In genomic region chr13:43614667-43615066, GRCm38 (mm10) we compare ENCODE assay signal across 14 mouse cellular contexts. TPM values are rescaled to one million over a fixed set of nuclear protein-coding genes. Genes with fewer than 3 reads are reported as not detected.
DNase-seq lines count a peak whose midpoint lies in the region; ATAC-seq lines count a peak whose summit lies in the region.
"Had no signal": no experiment of that assay in that cellular context is flagged by ENCODE, and none has a peak within 500 bp of the region (broad histone marks: within the 10 kb centered on the region; RNA-seq: fewer than 3 reads in every experiment).

No protein-coding gene starts in this region.

- no peak overlapping the region for H3K27ac ChIP-seq in heart, embryonic 14.5 days (replicated peaks in 1 of 2; ENCODE audit: control insufficient read depth in 1 of 2, insufficient read depth in 1 of 2, low read depth in 2 of 2, low read length in 2 of 2)
- H3K27ac ChIP-seq in midbrain, embryonic 13.5 days, result no peak overlapping the region
- no peak overlapping the region for H3K27ac ChIP-seq in midbrain, embryonic 11.5 days (ENCODE audit: low read depth, low read length)
- peak overlapping the region; percentile 88; the same call in 1 of the 2 replicates for H3K27ac ChIP-seq in hindbrain, embryonic 13.5 days
- 0 out of 2 replicates have a peak overlapping the region, but pooled peaks have one; percentile 78 for H3K27ac ChIP-seq in neural tube, embryonic 15.5 days (replicated peaks)

- H3K9ac ChIP-seq in heart, embryonic 14.5 days (ENCODE audit: low read length), result no peak overlapping the region
- no peak overlapping the region for H3K9ac ChIP-seq in midbrain, embryonic 13.5 days (replicated peaks)
- H3K9ac ChIP-seq in midbrain, embryonic 11.5 days (ENCODE audit: low read length), result no peak overlapping the region
- no peak overlapping the region; the same call in 1 of the 2 replicates for H3K9ac ChIP-seq in hindbrain, embryonic 13.5 days
- no peak overlapping the region for H3K9ac ChIP-seq in neural tube, embryonic 15.5 days (replicated peaks)

- H3K4me1 ChIP-seq in heart, embryonic 14.5 days (ENCODE audit: control insufficient read depth in 2 of 2, insufficient read depth in 2 of 2, low read length in 2 of 2), result peaks cover 8 to 19% of the 10 kb centered on the region in 2 experiments
- peaks cover 24% of the 10 kb centered on the region for H3K4me1 ChIP-seq in midbrain, embryonic 13.5 days (replicated peaks)
- peaks cover 9% of the 10 kb centered on the region; the same call in 1 of the 2 replicates for H3K4me1 ChIP-seq in midbrain, embryonic 11.5 days (ENCODE audit: control insufficient read depth, insufficient read depth, low read length)
- H3K4me1 ChIP-seq in hindbrain, embryonic 13.5 days (replicated peaks), result peaks cover 35% of the 10 kb centered on the region
- peaks cover 27% of the 10 kb centered on the region for H3K4me1 ChIP-seq in neural tube, embryonic 15.5 days

- no peaks in the 10 kb centered on the region for H3K9me3 ChIP-seq in heart, embryonic 14.5 days (ENCODE audit: control insufficient read depth, low read length)
- no peaks in the 10 kb centered on the region for H3K9me3 ChIP-seq in midbrain, embryonic 13.5 days
- H3K9me3 ChIP-seq in midbrain, embryonic 11.5 days (ENCODE audit: control insufficient read depth, low read length), result no peaks in the 10 kb centered on the region
- H3K9me3 ChIP-seq in hindbrain, embryonic 13.5 days, result no peaks in the 10 kb centered on the region
- H3K9me3 ChIP-seq in neural tube, embryonic 15.5 days (replicated peaks), result no peaks in the 10 kb centered on the region

- peak overlapping the region; percentile 93 for H3K4me2 ChIP-seq in heart, embryonic 14.5 days (ENCODE audit: low read length)
- peak overlapping the region; percentile 64; the same call in 1 of the 2 replicates for H3K4me2 ChIP-seq in midbrain, embryonic 13.5 days (replicated peaks)
- H3K4me2 ChIP-seq in midbrain, embryonic 11.5 days, result no peak overlapping the region
- peak overlapping the region; percentile 70 for H3K4me2 ChIP-seq in hindbrain, embryonic 13.5 days
- peak overlapping the region; percentile 71 for H3K4me2 ChIP-seq in neural tube, embryonic 15.5 days

- no peaks in the 10 kb centered on the region for H3K27me3 ChIP-seq in heart, embryonic 14.5 days (ENCODE audit: control insufficient read depth, insufficient read depth, low read length)
- H3K27me3 ChIP-seq in midbrain, embryonic 13.5 days, result 0 out of 2 replicates have a peak, but pooled peaks cover 4% of the 10 kb centered on the region
- H3K27me3 ChIP-seq in midbrain, embryonic 11.5 days (ENCODE audit: control insufficient read depth, insufficient read depth, low read length), result no peaks in the 10 kb centered on the region
- H3K27me3 ChIP-seq in hindbrain, embryonic 13.5 days, result no peaks in the 10 kb centered on the region
- H3K27me3 ChIP-seq in neural tube, embryonic 15.5 days (replicated peaks), result no peaks in the 10 kb centered on the region

- H3K4me3 ChIP-seq in heart, embryonic 14.5 days (ENCODE audit: control insufficient read depth in 1 of 2, insufficient read depth in 1 of 2, low read depth in 1 of 2, low read length in 2 of 2), result no peak overlapping the region
- no peak overlapping the region for H3K4me3 ChIP-seq in midbrain, embryonic 13.5 days (replicated peaks)
- H3K4me3 ChIP-seq in midbrain, embryonic 11.5 days (ENCODE audit: low read depth, low read length), result no peak overlapping the region
- no peak overlapping the region for H3K4me3 ChIP-seq in hindbrain, embryonic 13.5 days
- H3K4me3 ChIP-seq in neural tube, embryonic 15.5 days (replicated peaks), result 0 out of 2 replicates have a peak overlapping the region, but pooled peaks have one; percentile 64

- WGBS in heart, embryonic 14.5 days, result 85% methylated on average over 3 of the region's 3 CpGs
- 80% methylated on average over 3 of the region's 3 CpGs for WGBS in midbrain, embryonic 13.5 days
- 79% methylated on average over 3 of the region's 3 CpGs for WGBS in midbrain, embryonic 11.5 days
- WGBS in hindbrain, embryonic 13.5 days, result 35% methylated on average over 3 of the region's 3 CpGs
- WGBS in neural tube, embryonic 15.5 days, result 45% methylated on average over 3 of the region's 3 CpGs

- no peak for ATAC-seq in heart, embryonic 14.5 days (ENCODE audit: insufficient number of reproducible peaks, insufficient read depth, low FRiP score, low read depth)
- no peak for ATAC-seq in midbrain, embryonic 13.5 days
- ATAC-seq in midbrain, embryonic 11.5 days (ENCODE audit: low FRiP score), result no peak
- ATAC-seq in hindbrain, embryonic 13.5 days (ENCODE audit: low FRiP score), result no peak
- ATAC-seq in neural tube, embryonic 15.5 days (ENCODE audit: low FRiP score), result no peak
- ATAC-seq: Patski had no signal

- DNase-seq in heart, adult 18-20 months, result no peak
- DNase-seq in midbrain, embryonic 11.5 days (ENCODE audit: low spot score, missing footprints), result no peak
- no peak for DNase-seq in gastrocnemius, adult 8-10 months (ENCODE audit: low spot score in 2 of 2)
- no peak for DNase-seq in embryo, embryonic 9.5 days (ENCODE audit: extremely low spot score)
- DNase-seq: adrenal gland, adult 8-10 months; heart, postnatal 36 days; left cerebral cortex, postnatal 4 days; right cerebral cortex, postnatal 14 days had no signal

- no peaks in the 10 kb centered on the region for H3K36me3 ChIP-seq in heart, embryonic 14.5 days (ENCODE audit: control insufficient read depth, insufficient read depth, low read length)
- H3K36me3 ChIP-seq in midbrain, embryonic 13.5 days, result no peaks in the 10 kb centered on the region
- H3K36me3 ChIP-seq in midbrain, embryonic 11.5 days (ENCODE audit: control insufficient read depth, insufficient read depth, low read length), result no peaks in the 10 kb centered on the region
- H3K36me3 ChIP-seq in hindbrain, embryonic 13.5 days, result no peaks in the 10 kb centered on the region
- no peaks in the 10 kb centered on the region for H3K36me3 ChIP-seq in neural tube, embryonic 15.5 days

RNA-seq across cellular contexts. Expression of gene Rnf182, which starts 0.8 kb away (rescaled TPM):
- polyA plus RNA-seq in heart, embryonic 14.5 days (2014; fragmentation: Nextera tagmentation; extraction: Ambion mirVana), result 2.6 TPM in 2 replicates
- total RNA-seq in heart, adult 18-20 months (2021), result not detected
- polyA plus RNA-seq in midbrain, embryonic 13.5 days (2015; fragmentation: Nextera tagmentation; extraction: Ambion mirVana), result 20.4 and 29.8 TPM in 2 replicates
- 7.6 and 7.7 TPM in 2 replicates for polyA plus RNA-seq in midbrain, embryonic 11.5 days (2014; fragmentation: Nextera tagmentation; extraction: Ambion mirVana)
- polyA plus RNA-seq in hindbrain, embryonic 13.5 days (2015; fragmentation: Nextera tagmentation; extraction: Ambion mirVana), result 34.0 and 36.1 TPM in 2 replicates
- polyA plus RNA-seq in neural tube, embryonic 15.5 days (2015; fragmentation: Nextera tagmentation; extraction: Ambion mirVana), result 24.1 and 30.2 TPM in 2 replicates
- under 1 TPM in 2 of 4 experiments, not detected in 2; 0.10 to 0.11 TPM for total RNA-seq in gastrocnemius, adult 8-10 months (2022)
- total RNA-seq: granulocyte monocyte progenitor cell, adult 5-6 weeks had no signal

RNA-seq across cellular contexts. Expression of gene Mcur1, which starts 54.7 kb away (rescaled TPM):
- polyA plus RNA-seq in heart, embryonic 14.5 days (2014; fragmentation: Nextera tagmentation; extraction: Ambion mirVana), result 21.4 and 23.1 TPM in 2 replicates
- 10 to 100 TPM; 49.3 to 52.2 TPM for total RNA-seq in heart, adult 18-20 months (2021)
- polyA plus RNA-seq in midbrain, embryonic 13.5 days (2015; fragmentation: Nextera tagmentation; extraction: Ambion mirVana), result 8.1 and 8.2 TPM in 2 replicates
- 10.8 and 11.2 TPM in 2 replicates for polyA plus RNA-seq in midbrain, embryonic 11.5 days (2014; fragmentation: Nextera tagmentation; extraction: Ambion mirVana)
- polyA plus RNA-seq in hindbrain, embryonic 13.5 days (2015; fragmentation: Nextera tagmentation; extraction: Ambion mirVana), result 7.9 and 8.4 TPM in 2 replicates
- polyA plus RNA-seq in neural tube, embryonic 15.5 days (2015; fragmentation: Nextera tagmentation; extraction: Ambion mirVana), result 6.5 and 8.2 TPM in 2 replicates
- 10 to 100 TPM; 25.5 to 34.6 (median 30.2) TPM for total RNA-seq in gastrocnemius, adult 8-10 months (2022)

Comparison
In these comparisons a context has a peak if more than half of its experiments do, and no peak if none do; other contexts are left out.
1. H3K27ac ChIP-seq: peak in hindbrain, embryonic 13.5 days (single experiment) and neural tube, embryonic 15.5 days (single experiment); none in heart, embryonic 14.5 days (0 of 2), midbrain, embryonic 13.5 days (single experiment) and midbrain, embryonic 11.5 days (single experiment).